Mouse (Mus musculus) CH12.LX (cell line): ENCODE results near the gene Lipe. TPM values are rescaled to one million over a fixed set of nuclear protein-coding genes. Genes with fewer than 3 reads are reported as not detected.

Source experiments
- DNase-seq: peaks from one replicate; pipeline ENCODE4 v3.0.0-alpha.2; 2013; ENCODE audit errors: extremely low read depth
- H3K27ac ChIP-seq: 2 replicates; pipeline ENCODE4 v1.5.1; 2012; ENCODE audit warnings: low read depth, mild to moderate bottlenecking, control low read depth, moderate library complexity; ENCODE audit not compliant: insufficient read depth
- H3K27me3 ChIP-seq: replicated peaks from 2 replicates; pipeline ENCODE3; 2012; ENCODE audit warnings: inconsistent platforms
- H3K36me3 ChIP-seq, 2 experiments: replicated peaks in 1 of 2; 2 replicates each; pipeline versions ENCODE3 to v1.6.1; 2012; ENCODE audit warnings: inconsistent platforms in 1 of 2, low read length in 1 of 2, mild to moderate bottlenecking in 1 of 2, mixed read lengths in 1 of 2, moderate library complexity in 1 of 2; ENCODE audit not compliant: control insufficient read depth in 1 of 2, insufficient read depth in 1 of 2
- H3K4me1 ChIP-seq, 2 experiments: 2 replicates each; pipeline ENCODE4 v1.6.1; 2012; ENCODE audit warnings: inconsistent platforms in 1 of 2, moderate library complexity in 1 of 2; ENCODE audit not compliant: insufficient read depth in 2 of 2, control insufficient read depth in 1 of 2
- H3K4me2 ChIP-seq: 2 replicates; pipeline ENCODE4 v1.6.1; 2012; ENCODE audit warnings: low read depth, mild to moderate bottlenecking, control low read depth; ENCODE audit not compliant: poor library complexity, insufficient read depth, severe bottlenecking
- H3K4me3 ChIP-seq, 3 experiments: fragments of 150-350 bp in 1 of 3; sonication (generic) in 1 of 3; replicated peaks in 1 of 3; 2 replicates each; pipeline versions ENCODE3 to v1.5.1; 2011 to 2012; ENCODE audit warnings: low read depth in 2 of 3, low read length in 2 of 3, mild to moderate bottlenecking in 2 of 3, moderate library complexity in 2 of 3, control low read depth in 1 of 3, improper control_type of control experiment in 1 of 3, inconsistent platforms in 1 of 3, mixed read lengths in 1 of 3; ENCODE audit not compliant: poor library complexity in 1 of 3
- H3K79me2 ChIP-seq: replicated peaks from 2 replicates; pipeline ENCODE4 v1.6.1; 2012; ENCODE audit warnings: mild to moderate bottlenecking, moderate library complexity; ENCODE audit not compliant: control insufficient read depth, poor library complexity, insufficient read depth, severe bottlenecking; ENCODE audit errors: extremely low read depth
- H3K9ac ChIP-seq: 2 replicates; pipeline ENCODE4 v1.6.1; 2012; ENCODE audit warnings: low read depth, mild to moderate bottlenecking, control low read depth, moderate library complexity; ENCODE audit not compliant: insufficient read depth
- H3K9me3 ChIP-seq: replicated peaks from 2 replicates; pipeline ENCODE3; 2012; ENCODE audit warnings: low read length, inconsistent platforms, mixed read lengths
- BHLHE40 ChIP-seq: IDR thresholded peaks from 2 replicates; pipeline ENCODE4 v1.6.1; 2011; ENCODE audit warnings: mild to moderate bottlenecking, low read depth, low read length, improper control_type of control experiment
- CHD2 ChIP-seq: IDR thresholded peaks from 2 replicates; pipeline ENCODE4 v1.6.1; 2011; ENCODE audit warnings: low read length, improper control_type of control experiment
- CTCF ChIP-seq, 2 experiments: IDR thresholded peaks in 1 of 2; conservative IDR thresholded peaks in 1 of 2; 2 replicates each; pipeline ENCODE4 v1.5.1; 2011 to 2012; ENCODE audit warnings: low read depth in 2 of 2, low read length in 2 of 2, improper control_type of control experiment in 1 of 2, inconsistent platforms in 1 of 2, mild to moderate bottlenecking in 1 of 2, moderate library complexity in 1 of 2
- E2F4 ChIP-seq: IDR thresholded peaks from 2 replicates; pipeline ENCODE4 v1.6.1; 2011; ENCODE audit warnings: low read depth, low read length, improper control_type of control experiment; ENCODE audit not compliant: insufficient replicate concordance
- ELF1 ChIP-seq: IDR thresholded peaks from 2 replicates; pipeline ENCODE4 v1.6.1; 2014; ENCODE audit warnings: low read depth, mild to moderate bottlenecking, inconsistent platforms, low read length, improper control_type of control experiment
- EP300 ChIP-seq: IDR thresholded peaks from 2 replicates; pipeline ENCODE4 v1.6.1; 2011; ENCODE audit warnings: low read length, improper control_type of control experiment
- ETS1 ChIP-seq: conservative IDR thresholded peaks from 2 replicates; pipeline ENCODE4 v1.6.1; 2012; ENCODE audit warnings: low read depth, mild to moderate bottlenecking, inconsistent platforms, low read length, improper control_type of control experiment, moderate library complexity
- HCFC1 ChIP-seq: IDR thresholded peaks from 2 replicates; pipeline ENCODE4 v1.6.1; 2012; ENCODE audit warnings: low read depth, mild to moderate bottlenecking, inconsistent platforms, low read length, improper control_type of control experiment
- IRF4 ChIP-seq: IDR thresholded peaks from 2 replicates; pipeline ENCODE4 v1.6.1; 2014; ENCODE audit warnings: low read depth, mild to moderate bottlenecking, inconsistent platforms, low read length, improper control_type of control experiment
- JUND ChIP-seq: conservative IDR thresholded peaks from 2 replicates; pipeline ENCODE4 v1.6.1; 2011; ENCODE audit warnings: low read depth, low read length, improper control_type of control experiment
- KAT2A ChIP-seq: IDR thresholded peaks from 2 replicates; pipeline ENCODE4 v1.6.1; 2012; ENCODE audit warnings: low read length, improper control_type of control experiment, inconsistent platforms; ENCODE audit not compliant: insufficient replicate concordance
- MAFK ChIP-seq: IDR thresholded peaks from 2 replicates; pipeline ENCODE4 v1.6.1; 2011; ENCODE audit warnings: low read length, improper control_type of control experiment; ENCODE audit not compliant: insufficient replicate concordance
- MAX ChIP-seq: IDR thresholded peaks from 2 replicates; pipeline ENCODE4 v1.6.1; 2011; ENCODE audit warnings: low read length, improper control_type of control experiment
- MAZ ChIP-seq: IDR thresholded peaks from 2 replicates; pipeline ENCODE4 v1.6.1; 2012; ENCODE audit warnings: low read depth, mild to moderate bottlenecking, inconsistent platforms, low read length, improper control_type of control experiment, moderate library complexity
- MEF2A ChIP-seq: IDR thresholded peaks from 2 replicates; pipeline ENCODE4 v1.6.1; 2014; ENCODE audit warnings: low read depth, mild to moderate bottlenecking, inconsistent platforms, low read length, improper control_type of control experiment, borderline replicate concordance
- MXI1 ChIP-seq: IDR thresholded peaks from 2 replicates; pipeline ENCODE4 v1.6.1; 2011; ENCODE audit warnings: mild to moderate bottlenecking, low read depth, low read length, improper control_type of control experiment
- MYC ChIP-seq: IDR thresholded peaks from 2 replicates; pipeline ENCODE4 v1.6.1; 2011; ENCODE audit warnings: low read depth, mild to moderate bottlenecking, improper control_type of control experiment, low read length
- NELFE ChIP-seq: IDR thresholded peaks from 2 replicates; pipeline ENCODE4 v1.6.1; 2011; ENCODE audit warnings: low read depth, low read length, improper control_type of control experiment
- NRF1 ChIP-seq: IDR thresholded peaks from 2 replicates; pipeline ENCODE4 v1.6.1; 2014; ENCODE audit warnings: low read depth, mild to moderate bottlenecking, inconsistent platforms, low read length, improper control_type of control experiment, moderate library complexity
- POLR2A ChIP-seq: IDR thresholded peaks from 2 replicates; pipeline ENCODE4 v1.6.1; 2011; ENCODE audit warnings: low read depth, mild to moderate bottlenecking, improper control_type of control experiment, low read length
- RCOR1 ChIP-seq: conservative IDR thresholded peaks from 2 replicates; pipeline ENCODE4 v1.6.1; 2012; ENCODE audit warnings: low read depth, mild to moderate bottlenecking, inconsistent platforms, low read length, improper control_type of control experiment
- SIN3A ChIP-seq: IDR thresholded peaks from 2 replicates; pipeline ENCODE4 v1.6.1; 2012; ENCODE audit warnings: low read length, improper control_type of control experiment, inconsistent platforms
- TBP ChIP-seq: conservative IDR thresholded peaks from 2 replicates; pipeline ENCODE4 v1.6.1; 2011; ENCODE audit warnings: low read depth, low read length, improper control_type of control experiment
- TCF12 ChIP-seq: IDR thresholded peaks from 2 replicates; pipeline ENCODE4 v1.6.1; 2014; ENCODE audit warnings: low read depth, mild to moderate bottlenecking, inconsistent platforms, low read length, improper control_type of control experiment
- USF1 ChIP-seq: IDR thresholded peaks from 2 replicates; pipeline ENCODE4 v1.6.1; 2014; ENCODE audit warnings: low read depth, mild to moderate bottlenecking, inconsistent platforms, low read length, improper control_type of control experiment
- ZMIZ1 ChIP-seq: IDR thresholded peaks from 2 replicates; pipeline ENCODE4 v1.6.1; 2012; ENCODE audit warnings: low read depth, mild to moderate bottlenecking, inconsistent platforms, low read length, improper control_type of control experiment
- ZNF384 ChIP-seq: IDR thresholded peaks from 2 replicates; pipeline ENCODE4 v1.6.1; 2012; ENCODE audit warnings: low read depth, low read length, improper control_type of control experiment, inconsistent platforms
- dilution Hi-C: fragments of 300-500 bp; cut with MboI; formaldehyde crosslinking; loops from 2 replicates; pipeline ENCODE4 v1.14.3; 2020; ENCODE audit warnings: low sequenced_read_pairs; ENCODE audit not compliant: extremely low pct_unique_long_range_greater_than_20kb, extremely low pct_ligation_motif_present
- in situ Hi-C: fragments of 300-500 bp; cut with MboI; formaldehyde crosslinking; loops from 3 replicates; pipeline ENCODE4 v1.14.3; 2019; ENCODE audit warnings: low sequenced_read_pairs, low pct_ligation_motif_present, low pct_unique_long_range_greater_than_20kb, mixed read lengths
- polyA plus RNA-seq: library from polyadenylated mRNA; unstranded; fragments of >175 nt; gene quantifications from 2 replicates; pipeline ENCODE4 v1.2.1, GENCODE M21; 2012; ENCODE audit warnings: low read depth; ENCODE audit not compliant: insufficient read length
- total RNA-seq, 2 experiments: library from RNA; depleted of rRNA; stranded (reverse); fragments of 300-350 nt in 1 of 2; fragments of >200 nt in 1 of 2; gene quantifications; 2 replicates each; pipeline ENCODE4 v1.2.3; 2012 to 2014

Gene Lipe
- total and polyA plus RNA-seq, 3 experiments, result 2.8 to 5.9 (median 3.4) TPM

DNA sequence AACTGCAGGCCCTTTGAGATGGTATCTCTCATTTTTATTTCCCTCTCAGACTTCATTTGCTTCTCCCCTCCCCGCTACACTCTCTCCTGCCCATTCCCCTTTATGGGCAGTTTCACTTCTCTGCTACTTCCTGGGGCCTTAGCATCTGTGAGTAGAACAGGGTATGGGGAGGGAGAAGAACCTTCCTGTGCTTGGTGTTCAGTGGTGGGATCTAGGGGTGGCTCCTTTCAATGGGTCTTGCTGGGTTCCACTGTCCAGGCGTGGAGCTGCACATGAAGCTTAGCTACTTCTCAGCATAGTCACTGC is 37.0 kb upstream of the Lipe start:
- dilution Hi-C loops, result no loop called here
- peak; percentile 81 for DNase-seq

DNA sequence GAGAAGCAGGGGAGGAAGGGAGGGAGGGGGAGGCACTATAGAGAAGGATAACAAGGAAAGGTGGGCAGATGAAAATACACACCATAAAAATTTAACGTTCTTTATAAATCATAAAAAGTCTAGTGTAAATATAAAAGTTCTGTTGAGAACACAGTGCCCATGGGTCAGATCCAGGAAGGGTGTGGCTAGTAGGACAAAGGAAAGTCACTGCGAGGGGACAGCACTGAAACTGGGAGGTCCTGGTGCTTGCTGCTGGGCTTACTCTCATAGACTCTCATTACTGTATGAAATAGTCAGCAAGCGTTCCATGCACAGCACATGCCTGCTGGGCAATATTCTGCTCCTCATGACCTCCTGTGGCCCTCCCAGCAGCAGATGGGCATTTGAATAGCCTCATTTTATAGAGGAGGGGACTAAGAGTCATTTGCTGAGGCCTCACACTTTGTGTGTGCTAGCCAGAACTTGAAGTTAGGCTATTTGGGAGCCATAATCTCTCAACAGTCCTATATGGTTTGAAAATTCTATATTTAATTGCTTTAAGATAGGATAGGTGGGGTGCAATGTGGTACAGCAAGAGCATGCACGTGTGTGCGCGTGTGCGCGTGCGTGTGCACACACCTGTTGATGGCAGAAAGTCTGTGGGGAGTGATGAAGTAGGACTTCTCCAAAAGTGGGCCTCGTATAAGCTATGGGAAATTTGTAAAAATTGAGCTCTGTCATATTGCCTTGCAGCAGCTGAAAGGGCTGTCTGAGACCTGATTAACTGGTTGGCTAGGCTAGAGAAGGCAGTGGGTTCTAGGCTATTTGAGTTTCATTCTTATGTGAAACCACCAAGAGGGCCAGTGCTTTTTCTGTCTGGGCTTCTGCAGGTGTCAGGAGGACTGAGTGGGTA is 36.4 kb upstream of the Lipe start:
- H3K4me2 ChIP-seq, result peak overlapping the region; percentile 62; the same call in 1 of the 2 replicates
- no peak overlapping the region for H3K9ac ChIP-seq
- dilution Hi-C loops, result no loop called here

More for the DNA sequence above, 37.0 kb upstream of the Lipe start:
- Histone ChIP-seq H3K4me2 (peak overlapping the region; percentile 62), H3K27ac (peak overlapping the region; percentile 87), H3K9ac (peak overlapping the region; percentile 23; the same call in 1 of the 2 replicates), H3K9me3 (no peaks in the 10 kb centered on the region), H3K27me3 (no peaks in the 10 kb centered on the region), H3K79me2 (no peaks in the 10 kb centered on the region), H3K36me3 (no peaks in the 10 kb centered on the region), H3K4me3 (peak overlapping the region; percentile 10 to 51 (median 24)), H3K4me1 (peaks cover 32 to 74% of the 10 kb centered on the region in 2 experiments)
- no peak for TF ChIP-seq MAX
- TF ChIP-seq KAT2A, result 0 out of 2 replicates have a peak, but pooled peaks have one; percentile 51
- TF ChIP-seq CHD2, result peak; percentile 73
- peak; percentile 65 for TF ChIP-seq TCF12
- TF ChIP-seq NELFE, result no peak; the same call in 1 of the 2 replicates
- TF ChIP-seq ZNF384, result 0 out of 2 replicates have a peak, but pooled peaks have one; percentile 26
- TF ChIP-seq ELF1, result peak; percentile 76
- 0 out of 2 replicates have a peak, but pooled peaks have one; percentile 30 for TF ChIP-seq SIN3A
- TF ChIP-seq MAZ, result peak; percentile 81
- TF ChIP-seq CTCF (conservative IDR thresholded peaks at IDR 0.05 in 1 of 2, IDR thresholded peaks at IDR 0.05 in 1 of 2; ENCODE audit: low read depth in 2 of 2, low read length in 2 of 2), result no peak
- TF ChIP-seq TBP, result peak; percentile 92
- peak; percentile 26; the same call in 1 of the 2 replicates for TF ChIP-seq MXI1
- TF ChIP-seq POLR2A, result no peak; the same call in 1 of the 2 replicates
- peak; percentile 79 for TF ChIP-seq EP300
- TF ChIP-seq RCOR1, result 0 out of 2 replicates have a peak, but pooled peaks have one; percentile 58
- TF ChIP-seq ETS1, result peak; percentile 52; the same call in 1 of the 2 replicates
- no peak for TF ChIP-seq USF1
- peak; percentile 55 for TF ChIP-seq HCFC1
- TF ChIP-seq E2F4, result no peak
- TF ChIP-seq MYC, result peak; percentile 37
- peak; percentile 59; the same call in 1 of the 2 replicates for TF ChIP-seq MEF2A
- TF ChIP-seq IRF4, result peak; percentile 95
- peak; percentile 62; the same call in 1 of the 2 replicates for TF ChIP-seq ZMIZ1
- TF ChIP-seq JUND, result no peak; the same call in 1 of the 2 replicates
- 0 out of 2 replicates have a peak, but pooled peaks have one; percentile 50 for TF ChIP-seq MAFK
- in situ Hi-C loops, result no loop called here

More for the DNA sequence above, 36.4 kb upstream of the Lipe start:
- TF ChIP-seq NELFE (peak; percentile 45; the same call in 1 of the 2 replicates), EP300 (peak; percentile 41), SIN3A (peak; percentile 15; the same call in 1 of the 2 replicates), POLR2A (peak; percentile 74), BHLHE40 (peak; percentile 96), MEF2A (no peak; the same call in 1 of the 2 replicates), MYC (peak; percentile 54; the same call in 1 of the 2 replicates), CHD2 (no peak), MAX (peak; percentile 55), NRF1 (peak; percentile 73), MAZ (no peak), TCF12 (0 out of 2 replicates have a peak, but pooled peaks have one; percentile 11), CTCF (conservative IDR thresholded peaks at IDR 0.05 in 1 of 2, IDR thresholded peaks at IDR 0.05 in 1 of 2; ENCODE audit: low read depth in 2 of 2, low read length in 2 of 2) (no peak)
- Histone ChIP-seq H3K27me3 (no peaks in the 10 kb centered on the region), H3K9me3 (no peaks in the 10 kb centered on the region), H3K36me3 (no peaks in the 10 kb centered on the region), H3K27ac (peak overlapping the region; percentile 87), H3K79me2 (no peaks in the 10 kb centered on the region), H3K4me3 (peak overlapping the region in 1 of 3 experiments; percentile 51), H3K4me1 (peaks cover 32 to 80% of the 10 kb centered on the region in 2 experiments)
- in situ Hi-C loops, result loop anchor here (5.0 kb wide), 2 partner anchors 42 to 162 kb away; partner anchors contain the start of gene Ceacam1
- DNase-seq, result no peak
